Mouse (Mus musculus): ENCODE data around the gene H2afy.
A peak's percentile ranks its signal among the peaks of the same experiment; 100 is the strongest.

Gene H2afy

DNA sequence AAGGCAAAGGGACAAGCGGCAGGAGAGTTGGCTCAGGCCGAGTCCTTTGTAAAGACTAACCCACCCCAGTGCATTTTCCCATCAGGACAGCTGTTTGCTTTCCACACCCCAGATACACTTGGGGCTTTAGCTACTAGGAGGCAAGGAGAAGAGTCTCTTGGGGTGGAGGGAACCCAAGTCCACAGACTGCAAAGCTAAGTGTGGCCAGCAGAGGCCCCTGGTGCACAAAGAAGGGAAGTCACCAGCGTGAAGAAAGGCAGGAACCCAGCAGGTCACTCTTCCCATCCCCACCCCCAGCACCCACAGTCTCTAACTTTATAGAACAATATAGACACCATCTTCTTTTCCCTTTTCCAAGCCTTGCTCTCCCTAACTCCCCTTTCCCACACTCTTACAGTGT lies 9.4 kb upstream of the H2afy start:
- DNase-seq (ENCODE audit: low read depth, low spot score), result no peak

DNA sequence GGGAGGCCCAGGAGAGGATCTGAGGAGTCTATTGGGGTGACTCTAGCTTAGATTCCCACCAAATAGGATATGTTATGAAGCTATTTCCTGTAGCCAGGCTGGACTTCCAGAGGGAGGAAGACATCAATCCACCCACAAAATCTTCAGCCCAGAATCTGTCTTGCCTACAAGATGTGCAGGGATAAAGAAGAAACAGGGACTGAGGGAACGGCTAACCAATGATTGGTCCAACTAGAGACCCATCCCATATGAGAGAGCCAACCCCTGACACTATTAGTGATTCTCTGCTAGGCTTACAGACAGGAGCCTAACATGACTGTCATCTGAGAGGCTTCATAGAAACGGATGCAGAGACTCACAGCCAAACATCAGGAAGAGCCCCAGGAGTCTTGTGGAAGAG lies 7.9 kb upstream of the H2afy start:
- no peak for DNase-seq (ENCODE audit: low read depth, low spot score)

DNA sequence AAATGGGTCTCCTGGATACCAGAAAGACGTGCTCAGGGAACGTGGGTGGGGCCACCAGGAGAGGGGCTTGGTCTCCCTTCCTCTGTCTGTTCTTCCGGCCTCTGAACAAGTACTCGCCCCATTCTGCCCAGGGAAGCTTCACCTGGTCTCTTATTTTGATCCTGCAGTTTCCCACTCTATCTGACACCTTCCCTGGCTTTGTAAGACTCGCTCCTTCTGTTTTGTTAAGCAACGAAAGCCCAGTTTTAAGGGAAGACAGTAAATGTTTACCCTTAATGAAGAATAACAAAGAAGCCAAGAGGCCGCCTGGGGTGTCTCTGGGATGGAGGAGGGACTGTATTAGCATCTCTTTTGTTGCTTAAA lies 7.0 kb upstream of the H2afy start:
- DNase-seq (ENCODE audit: low read depth, low spot score), result no peak

DNA sequence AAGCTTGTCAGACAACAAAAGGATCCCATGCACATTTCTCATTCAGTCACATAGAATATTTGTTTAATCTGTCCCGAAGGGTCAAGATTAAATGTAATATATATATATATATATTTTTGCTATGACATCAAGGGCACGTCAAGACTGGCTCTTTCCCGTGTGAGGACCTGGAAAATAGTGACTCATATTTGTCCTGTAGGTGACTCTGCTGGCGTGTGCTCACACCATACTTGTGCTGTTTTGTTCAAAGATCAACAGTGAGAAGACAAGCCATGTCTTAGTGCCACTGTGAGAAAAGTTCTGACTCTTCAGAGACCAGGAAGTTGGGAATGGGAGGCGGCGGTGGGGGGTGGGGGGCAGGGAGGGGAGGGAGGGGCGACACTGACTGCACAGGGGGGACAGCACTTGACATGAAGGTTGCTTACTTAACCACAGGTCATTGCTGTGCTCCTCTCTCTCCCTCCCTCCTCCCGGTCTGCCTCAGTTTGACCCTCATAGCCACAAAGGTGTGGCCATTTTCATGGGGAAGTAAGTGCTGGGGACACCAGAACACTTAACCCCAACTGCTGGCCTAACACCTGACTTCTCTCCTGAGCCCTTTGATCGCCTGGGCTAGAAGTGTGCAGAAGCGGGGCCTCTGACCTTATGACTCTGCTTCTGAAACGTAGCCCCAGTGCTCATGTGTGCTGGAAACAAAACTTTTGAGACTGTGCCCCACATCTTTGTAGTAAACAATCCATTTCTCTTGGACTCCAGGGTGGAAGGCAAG lies 6.4 kb upstream of the H2afy start:
- DNase-seq (ENCODE audit: low read depth, low spot score), result no peak

DNA sequence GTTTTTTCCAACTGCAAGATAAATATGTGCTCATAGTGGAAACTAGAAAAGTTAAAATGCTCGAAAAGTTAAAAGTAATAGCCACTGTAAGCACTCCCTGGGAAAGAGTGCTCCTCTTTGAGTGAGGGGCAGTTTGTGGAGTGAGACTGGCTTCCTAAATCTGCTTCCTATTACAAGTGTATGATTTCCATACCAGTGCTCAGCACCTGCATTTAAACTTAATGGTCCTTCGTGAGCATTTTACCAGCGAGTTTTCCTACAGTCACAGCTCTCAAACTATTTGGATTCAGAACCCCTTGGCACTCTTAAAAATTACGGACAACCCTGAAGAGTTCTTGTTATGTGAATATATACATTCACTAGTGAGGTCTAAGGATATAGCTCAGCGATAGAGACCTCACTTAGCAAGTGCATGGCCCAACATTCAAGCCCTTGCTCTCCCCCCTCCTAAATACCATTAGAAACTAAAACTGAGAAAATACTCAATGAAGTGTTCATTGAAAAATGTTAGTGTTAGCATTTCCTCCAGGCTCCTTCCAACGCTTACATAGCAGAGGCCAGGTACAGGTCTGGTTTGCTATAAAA lies 3.1 kb upstream of the H2afy start:
- DNase-seq (ENCODE audit: low read depth, low spot score), result no peak

DNA sequence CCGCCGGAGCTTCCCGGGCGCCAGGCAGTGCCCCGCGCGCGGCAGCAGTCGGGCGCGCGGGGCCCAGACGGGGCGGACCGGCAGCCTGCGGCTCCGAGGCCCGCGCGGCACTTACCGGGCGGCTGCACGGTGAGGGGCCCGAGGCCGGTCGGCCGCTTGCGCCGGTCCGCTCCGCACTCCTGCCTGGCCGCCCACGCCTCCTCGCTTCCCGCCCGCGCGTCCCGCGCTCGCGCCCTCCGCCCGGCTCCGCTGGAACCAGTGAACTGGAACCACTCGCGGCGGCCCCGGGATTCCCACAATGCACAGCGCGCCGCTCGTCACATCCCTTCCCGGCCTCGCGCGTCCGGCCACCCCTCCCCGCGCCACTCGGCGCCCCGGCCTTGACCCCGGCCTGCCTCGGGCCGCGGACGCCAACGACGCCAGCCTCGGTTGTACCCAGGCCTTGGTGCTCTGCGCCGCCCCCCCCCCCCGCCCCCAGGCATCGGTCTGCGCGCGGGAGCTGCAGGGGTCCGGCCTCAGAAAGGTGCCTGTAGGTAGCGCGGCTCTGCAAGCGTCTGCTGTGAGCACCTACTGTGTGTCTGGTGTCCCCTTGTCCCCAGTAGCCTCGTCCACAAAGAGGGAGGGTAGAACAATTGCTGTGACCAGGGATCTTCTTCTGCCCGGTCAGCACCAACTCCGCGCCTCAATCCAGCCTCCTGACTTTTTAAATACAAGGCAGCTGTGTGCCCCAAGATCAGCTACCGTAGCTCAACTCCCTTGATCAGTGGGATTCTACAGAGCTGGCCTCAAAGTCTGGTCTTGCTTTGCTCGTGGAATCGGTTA lies 719 bp downstream of the H2afy start:
- peak; percentile 78 for DNase-seq (ENCODE audit: low read depth, low spot score)

DNA sequence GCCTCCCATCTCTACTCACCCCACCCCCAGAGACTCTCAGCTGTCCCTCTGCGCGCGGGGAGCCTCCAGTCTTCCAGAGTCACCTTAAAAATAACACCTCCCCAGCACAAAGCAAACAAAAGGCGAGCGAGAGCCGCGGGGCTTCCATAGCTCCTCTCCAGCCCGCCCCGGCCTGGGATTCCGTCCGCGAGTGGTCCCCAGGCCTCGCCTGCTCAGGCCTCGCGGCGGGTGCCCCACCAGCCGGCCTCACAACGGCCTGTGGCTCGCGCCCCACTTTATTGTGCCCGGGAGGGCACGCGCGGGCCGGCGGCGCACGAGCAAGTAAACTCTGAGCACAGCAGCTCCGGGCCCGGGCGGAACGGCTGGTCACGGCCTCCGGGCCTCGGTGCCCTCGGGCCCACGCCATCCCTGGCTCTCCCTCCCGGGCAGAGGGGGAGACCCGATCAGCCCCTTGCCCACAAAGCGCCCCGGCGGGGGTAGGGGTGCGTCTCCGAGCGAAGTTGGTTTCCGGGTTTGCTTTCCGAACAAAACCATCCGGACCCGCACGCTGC lies 1.5 kb downstream of the H2afy start:
- DNase-seq (ENCODE audit: low read depth, low spot score), result no peak

DNA sequence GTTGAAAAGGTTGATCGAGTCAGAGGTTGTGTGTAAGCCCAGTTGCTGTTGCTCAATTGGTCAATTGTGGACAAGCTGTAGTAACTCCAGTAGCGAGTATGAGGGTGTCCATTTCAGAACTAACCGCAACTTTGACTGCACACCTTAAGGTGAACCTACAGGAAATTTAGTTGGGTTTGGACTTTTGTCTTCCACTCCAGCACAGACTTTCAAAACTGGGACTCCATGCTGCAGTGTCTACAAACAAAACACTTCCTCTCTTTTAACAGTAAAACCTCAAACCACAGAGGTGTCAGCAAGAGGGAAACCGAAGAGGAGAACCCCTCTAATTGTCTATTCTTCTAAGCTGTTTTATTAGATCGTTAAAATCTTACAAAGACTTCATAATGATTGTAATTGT lies 2.1 kb downstream of the H2afy start:
- no peak for DNase-seq (ENCODE audit: low read depth, low spot score)

DNA sequence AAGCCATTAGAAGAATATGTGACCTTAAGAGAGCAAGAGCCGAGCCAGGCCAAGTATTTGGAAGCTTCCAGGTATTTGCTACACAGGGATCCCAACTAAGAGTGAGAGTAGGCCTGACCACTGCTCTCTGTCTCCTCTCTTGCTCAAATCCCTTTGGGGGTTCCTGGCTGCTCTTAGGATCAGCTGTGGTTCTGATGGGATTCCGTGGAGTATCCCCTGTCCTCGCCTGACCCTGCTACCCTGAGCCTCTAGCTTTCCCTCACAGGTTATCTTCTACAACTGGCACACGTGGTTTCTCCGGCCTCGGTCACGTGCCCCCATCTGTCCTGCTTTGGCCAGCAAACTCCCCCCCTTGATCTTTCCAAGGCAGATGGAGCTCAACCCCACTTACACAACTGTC lies 3.2 kb downstream of the H2afy start:
- peak; percentile 43 for DNase-seq (ENCODE audit: low read depth, low spot score)

DNA sequence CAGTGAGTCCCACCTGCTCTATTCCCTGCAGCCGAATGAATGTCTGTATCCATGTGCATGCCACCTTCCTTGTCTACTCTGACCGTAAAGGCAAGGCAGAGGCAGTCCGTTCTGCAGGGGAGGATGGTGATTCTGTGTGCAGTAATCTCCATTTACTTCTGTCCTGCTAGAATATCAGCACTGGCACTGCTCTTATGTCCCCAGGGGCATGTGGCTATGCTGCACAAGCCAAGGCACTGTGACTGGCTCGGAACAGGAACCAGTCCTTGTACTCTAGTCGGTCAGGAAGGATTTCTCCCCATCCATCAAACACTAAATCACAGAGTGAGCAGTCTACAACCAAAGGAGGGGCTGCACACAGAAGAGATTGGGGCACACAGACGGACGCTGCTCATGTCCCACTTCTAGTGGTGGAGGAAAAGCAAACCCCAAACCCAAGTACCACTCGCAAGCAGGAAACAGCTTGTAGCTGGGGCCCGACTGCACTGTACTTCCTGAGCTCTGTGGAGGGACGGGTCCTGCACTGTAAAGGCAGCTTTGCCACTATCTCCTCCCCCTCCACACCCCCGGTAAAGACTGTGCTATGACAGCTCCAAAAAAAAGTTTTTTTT lies 3.7 kb downstream of the H2afy start:
- no peak for DNase-seq (ENCODE audit: low read depth, low spot score)

DNA sequence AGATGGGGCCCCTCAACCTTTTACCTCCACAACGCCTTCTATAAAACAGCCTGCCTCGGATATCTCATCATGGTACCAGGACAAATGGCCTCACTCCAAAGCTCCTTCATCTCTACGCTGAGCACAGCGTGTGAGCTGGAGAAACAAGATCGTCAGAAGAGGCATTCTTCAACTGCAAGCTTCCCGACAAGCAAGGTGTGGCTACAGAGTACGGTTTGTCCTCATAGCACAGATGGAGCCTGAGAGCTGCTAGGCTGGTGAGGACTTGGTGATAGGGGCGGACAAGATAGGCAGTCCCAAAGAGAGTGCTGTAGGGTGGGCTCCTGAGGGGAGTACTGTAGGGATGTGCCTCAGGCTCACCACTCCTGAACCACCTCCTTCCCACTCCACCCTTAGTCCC lies 5.6 kb downstream of the H2afy start:
- no peak for DNase-seq (ENCODE audit: low read depth, low spot score)

DNA sequence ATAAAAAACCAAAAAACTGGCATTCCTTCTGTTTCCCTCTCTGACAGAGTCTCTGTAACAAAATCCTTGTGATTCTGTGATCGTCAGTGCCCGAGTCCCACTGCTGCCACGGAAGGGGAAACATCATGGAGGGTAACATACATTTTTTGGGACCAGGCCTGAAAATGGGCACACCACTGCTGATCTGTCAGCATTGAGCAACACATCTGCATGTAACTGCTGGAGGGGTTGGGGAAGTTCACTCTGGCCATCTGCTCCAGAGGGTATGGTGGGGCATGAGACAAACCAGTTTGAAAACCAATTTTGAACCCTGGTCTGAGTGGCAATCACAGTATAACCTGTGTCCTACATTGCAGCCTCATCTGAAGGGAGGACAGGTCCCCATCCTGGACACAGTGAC lies 6.6 kb downstream of the H2afy start:
- DNase-seq (ENCODE audit: low read depth, low spot score), result no peak

DNA sequence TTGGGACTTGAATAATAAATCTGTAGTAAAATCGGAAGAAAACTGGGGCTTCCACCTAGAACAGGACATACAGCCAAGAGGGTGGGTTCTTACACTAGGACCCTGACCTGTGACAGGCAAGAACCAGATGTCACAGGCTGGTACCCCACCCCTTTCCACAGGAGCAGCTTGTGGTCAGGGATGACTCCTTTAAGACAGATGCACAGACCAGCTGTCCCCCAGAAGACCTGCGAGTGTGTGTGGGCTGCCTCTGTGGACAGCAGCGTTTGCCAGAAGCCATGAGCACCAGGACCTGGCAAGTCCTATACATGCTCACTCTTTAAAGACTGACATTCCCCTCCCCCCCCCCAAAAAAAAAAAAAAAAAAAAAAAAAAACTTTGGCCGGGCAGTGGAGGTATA lies 7.1 kb downstream of the H2afy start:
- no peak for DNase-seq (ENCODE audit: low read depth, low spot score)

DNA sequence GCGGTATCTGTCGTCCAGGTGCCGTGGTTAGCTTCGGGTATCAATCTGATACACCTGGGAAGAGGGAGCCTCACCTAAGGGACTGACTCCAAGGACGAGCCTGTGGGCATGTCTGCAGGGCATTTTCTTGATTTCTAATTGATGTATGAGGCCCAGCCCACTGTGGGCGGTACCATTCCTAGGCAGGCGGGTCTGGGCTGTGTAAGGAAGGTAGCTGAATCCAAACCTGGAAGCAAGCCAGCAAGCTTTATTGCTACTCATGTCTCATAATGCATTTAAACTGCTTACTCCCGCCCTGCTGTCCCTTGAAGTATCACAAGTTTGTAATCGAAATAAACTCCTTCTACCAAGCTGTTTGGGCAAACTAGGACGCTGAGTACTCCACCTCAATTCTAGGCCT lies 10.5 kb downstream of the H2afy start:
- no peak for DNase-seq (ENCODE audit: low read depth, low spot score)

DNA sequence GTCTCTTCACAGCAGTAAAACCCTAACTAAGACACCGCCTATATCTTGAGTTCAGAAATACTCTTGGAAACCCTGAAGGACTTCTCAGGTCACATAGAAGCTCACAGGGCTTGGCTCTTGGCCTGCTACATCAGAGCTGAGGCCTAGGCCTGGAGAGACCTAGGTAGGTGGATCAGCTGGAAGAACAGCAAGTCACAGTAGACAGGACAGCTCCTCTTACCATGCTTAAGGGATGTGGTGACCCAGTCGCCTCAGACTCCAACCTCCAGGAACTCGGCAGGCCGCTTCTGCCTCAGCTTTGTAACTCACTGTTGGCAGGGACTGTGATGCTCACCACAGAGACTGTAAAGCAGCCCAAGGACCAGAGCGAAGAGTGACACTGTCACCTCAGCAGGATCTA lies 13.1 kb downstream of the H2afy start:
- DNase-seq (ENCODE audit: low read depth, low spot score), result no peak

DNA sequence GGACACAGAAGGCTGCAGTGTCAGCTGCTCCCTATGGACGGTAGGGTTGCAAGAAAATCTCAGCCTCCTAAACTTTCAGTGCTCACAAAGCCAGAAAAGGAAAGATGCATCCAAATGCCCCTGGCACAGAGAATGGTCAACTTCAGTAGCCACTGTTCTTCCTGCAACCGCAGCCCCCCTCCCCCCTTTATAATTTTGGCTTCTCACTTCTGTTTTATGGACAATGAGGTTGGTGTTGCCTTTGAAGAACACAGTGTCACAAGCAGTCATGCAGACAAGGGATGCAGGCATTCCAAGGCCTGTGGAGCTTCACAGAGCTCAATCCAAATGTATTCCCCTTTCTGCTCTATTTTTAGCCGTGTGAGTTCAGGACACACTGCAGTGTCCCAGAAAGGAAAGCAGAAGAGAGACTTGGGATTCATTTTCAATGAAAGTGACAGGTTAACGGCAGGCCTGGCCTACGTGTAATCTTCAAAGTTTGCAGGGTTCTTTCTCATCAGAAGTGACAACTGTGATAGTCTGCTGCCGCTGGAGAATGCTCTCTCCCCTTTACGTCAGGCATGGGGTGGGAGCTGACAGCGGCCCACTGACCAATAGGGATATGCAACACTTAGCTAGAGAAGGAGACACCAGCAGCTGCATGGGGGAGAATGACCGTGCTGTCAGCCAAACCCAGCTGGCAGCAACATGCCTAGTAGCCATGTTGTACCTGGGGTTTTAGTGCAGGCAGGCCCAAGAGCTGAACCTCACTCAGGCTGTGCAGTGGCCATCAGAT lies 18.0 kb downstream of the H2afy start:
- no peak for DNase-seq (ENCODE audit: low read depth, low spot score)

DNA sequence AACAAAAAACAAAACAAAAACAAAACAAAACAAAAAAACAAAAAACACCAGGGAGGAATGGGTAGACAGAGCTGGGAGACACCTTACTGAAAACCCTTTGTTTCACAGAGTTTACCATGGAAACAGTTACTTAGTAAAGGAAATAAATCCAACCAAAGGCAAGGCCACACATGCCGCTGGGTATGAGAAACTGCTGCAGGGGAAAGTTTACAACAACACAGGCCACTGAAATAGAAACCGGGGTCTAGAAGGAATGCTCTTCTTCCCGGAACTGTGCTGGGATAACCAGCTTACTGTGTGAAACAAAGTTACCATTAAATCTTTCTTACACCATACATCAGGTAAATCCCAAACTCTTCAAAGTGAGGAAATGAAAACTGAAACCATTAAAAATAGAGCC lies 20.3 kb downstream of the H2afy start:
- no peak for DNase-seq (ENCODE audit: low read depth, low spot score)

DNA sequence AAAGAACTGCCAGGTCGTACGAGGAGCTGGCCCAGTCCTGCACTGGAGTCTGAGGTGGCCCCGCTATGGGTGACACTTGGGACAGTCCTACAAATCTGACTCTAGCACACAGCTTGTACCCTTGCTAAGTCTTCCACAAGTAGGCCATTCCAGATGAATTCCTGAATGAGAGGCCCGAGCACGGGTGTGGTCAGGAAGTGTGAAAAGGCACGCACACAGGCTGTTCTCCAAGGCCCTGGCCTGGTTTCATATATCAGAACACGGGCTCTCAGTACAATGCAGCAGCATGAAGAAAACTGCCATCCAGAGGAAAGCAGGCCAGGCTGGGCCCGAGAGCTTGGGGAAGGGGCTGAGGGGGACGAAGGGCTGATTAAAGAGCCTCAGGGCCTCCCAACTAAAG lies 20.8 kb downstream of the H2afy start:
- DNase-seq (ENCODE audit: low read depth, low spot score), result no peak

DNA sequence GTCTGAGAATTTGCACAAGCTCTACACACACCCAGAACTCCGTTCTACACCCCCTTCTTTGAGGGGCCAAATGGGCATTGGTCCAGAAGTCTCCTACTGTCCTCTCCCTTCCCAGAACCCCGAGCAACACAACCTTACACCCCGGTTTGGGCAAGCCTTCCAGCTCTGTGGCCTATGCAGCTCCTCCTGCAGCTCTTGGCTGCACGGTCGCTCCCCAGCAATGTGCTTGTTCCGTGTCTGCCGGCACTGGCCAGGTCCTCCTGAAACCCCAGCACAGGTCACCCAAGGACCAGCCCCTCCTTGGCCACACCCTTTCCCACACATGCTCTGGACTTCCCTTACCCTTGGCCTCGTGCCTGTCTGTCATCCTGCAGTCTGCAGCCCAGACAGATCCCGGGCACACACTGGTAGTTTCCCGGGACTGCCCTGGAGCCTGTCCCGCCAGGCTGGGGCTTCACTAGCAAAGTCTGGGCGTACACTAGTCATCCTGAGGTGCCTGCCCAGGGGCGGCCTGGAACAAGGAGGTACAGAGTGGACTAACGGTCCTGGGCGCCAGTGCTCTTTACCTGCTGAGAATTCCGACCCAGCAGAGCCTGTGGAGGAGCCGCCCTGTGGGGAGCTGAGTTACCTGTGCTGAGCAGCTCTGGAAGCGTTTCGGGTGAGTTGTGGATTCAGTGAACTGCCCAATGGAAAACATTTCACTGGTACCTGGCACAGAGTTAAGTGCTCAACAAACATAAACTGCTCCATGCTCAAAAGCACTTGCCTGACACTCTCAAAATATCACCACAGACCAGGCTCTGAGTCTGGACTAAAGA lies 22.5 kb downstream of the H2afy start:
- no peak for DNase-seq (ENCODE audit: low read depth, low spot score)

DNA sequence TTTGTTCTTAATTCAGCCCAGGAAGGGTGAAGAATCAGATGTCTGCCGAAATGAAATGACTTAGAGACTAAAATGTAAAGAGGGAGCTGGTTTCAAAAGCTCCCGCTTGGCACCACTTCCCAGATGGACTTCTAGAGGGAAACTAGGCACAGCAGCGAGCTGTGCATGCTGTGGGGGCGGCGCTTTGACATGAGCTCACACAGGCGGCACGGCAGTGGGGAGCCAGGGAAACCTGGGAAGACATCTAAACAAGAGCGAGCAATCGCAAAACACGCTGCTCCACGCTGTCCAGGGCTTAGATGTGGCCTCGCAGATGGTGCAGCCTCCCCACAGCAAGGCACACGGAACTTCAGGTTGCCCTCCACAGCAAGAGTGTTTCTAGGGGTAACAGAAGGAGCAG lies 23.2 kb downstream of the H2afy start:
- DNase-seq (ENCODE audit: low read depth, low spot score), result no peak

DNA sequence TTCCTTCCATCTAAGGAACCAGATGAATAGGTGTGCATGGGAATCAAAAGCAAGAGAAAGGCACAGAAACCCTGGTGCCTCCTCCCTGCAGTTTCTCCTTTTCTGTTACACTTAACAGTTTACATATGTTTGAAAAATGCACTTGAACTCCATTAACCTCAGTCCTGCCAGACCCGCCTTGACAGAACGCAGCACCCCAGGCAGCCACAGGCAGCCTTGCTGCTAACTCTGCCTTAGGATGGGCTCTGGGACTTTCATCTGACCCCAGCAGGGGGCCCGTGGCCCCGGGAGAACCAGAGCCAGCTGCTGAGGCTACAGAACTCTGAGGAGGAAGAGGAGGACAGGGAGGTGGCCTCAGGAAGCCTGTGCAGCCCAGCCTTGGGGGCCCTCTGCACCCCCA lies 23.7 kb downstream of the H2afy start:
- DNase-seq (ENCODE audit: low read depth, low spot score), result no peak

All from retina, postnatal 7 days (tissue).